Mouse (Mus musculus) stomach, postnatal 0 days (tissue): Measurements from ENCODE around the gene Tmem175. TPM values are rescaled to one million over a fixed set of nuclear protein-coding genes. Genes with fewer than 3 reads are reported as not detected.

Source experiments
- ATAC-seq: fragments of 200-750 bp; cut with Nextera tagmentation; 2 replicates; pipeline ENCODE4 v1.8.0; 2017; ENCODE audit not compliant: low FRiP score, low TSS enrichment
- DNase-seq: peaks from one replicate; pipeline ENCODE4 v3.0.0-alpha.2; 2016; ENCODE audit warnings: low spot score
- H3K27ac ChIP-seq: fragments of 300-500 bp; sonication (generic); replicated peaks from 2 replicates; pipeline ENCODE4 v1.5.1; 2014; ENCODE audit warnings: mild to moderate bottlenecking, control low read depth
- H3K27me3 ChIP-seq: fragments of 300-500 bp; sonication (generic); 2 replicates; pipeline ENCODE4 v1.6.1; 2014; ENCODE audit warnings: low read length; ENCODE audit not compliant: control insufficient read depth, insufficient read depth
- H3K36me3 ChIP-seq: fragments of 300-500 bp; sonication (generic); 2 replicates; pipeline ENCODE4 v1.6.1; 2014; ENCODE audit warnings: low read length, mixed read lengths; ENCODE audit not compliant: control insufficient read depth, insufficient read depth
- H3K4me1 ChIP-seq: fragments of 300-500 bp; sonication (generic); replicated peaks from 2 replicates; pipeline ENCODE4 v1.6.1; 2014; ENCODE audit warnings: antibody characterized with exemption; ENCODE audit not compliant: control insufficient read depth, insufficient read depth
- H3K4me2 ChIP-seq: fragments of 300-500 bp; sonication (generic); replicated peaks from 2 replicates; pipeline ENCODE4 v1.6.1; 2014; ENCODE audit warnings: low read depth, mild to moderate bottlenecking, control low read depth, moderate library complexity
- H3K4me3 ChIP-seq: fragments of 300-500 bp; sonication (generic); 2 replicates; pipeline ENCODE4 v1.5.1; 2014; ENCODE audit warnings: low read depth, low read length, control low read depth
- H3K9ac ChIP-seq: fragments of 300-500 bp; sonication (generic); 2 replicates; pipeline ENCODE4 v1.6.1; 2014; ENCODE audit warnings: mild to moderate bottlenecking, low read length, control low read depth, mixed read lengths
- H3K9me3 ChIP-seq: fragments of 300-500 bp; sonication (generic); 2 replicates; pipeline ENCODE4 v1.6.1; 2016; ENCODE audit warnings: low read length; ENCODE audit not compliant: control insufficient read depth
- CTCF ChIP-seq: IDR thresholded peaks from 2 replicates; pipeline ENCODE4 v1.5.1; 2016; ENCODE audit warnings: antibody characterized with exemption, low read depth, mild to moderate bottlenecking, moderate library complexity
- EP300 ChIP-seq: optimal IDR thresholded peaks from 2 replicates; pipeline ENCODE3; 2016; ENCODE audit warnings: antibody characterized with exemption
- WGBS: fragments of 180-500 bp; shearing (Covaris S2); extraction: QIAGEN DNeasy Blood & Tissue Kit; methylation state at CpG from one replicate; pipeline ENCODE4 v1.1.7; 2014; 5-methylcytosine and 5-hydroxymethylcytosine counted together
- polyA plus RNA-seq: library from polyadenylated mRNA; unstranded; fragments of >200 nt; fragmentation: Nextera tagmentation; extraction: Ambion mirVana; gene quantifications from 2 replicates; pipeline ENCODE4 v1.2.1, GENCODE M21; 2015

Tmem175 gene
- polyA plus RNA-seq, 1 experiment from 2014 or later: 15.6 TPM

DNA sequence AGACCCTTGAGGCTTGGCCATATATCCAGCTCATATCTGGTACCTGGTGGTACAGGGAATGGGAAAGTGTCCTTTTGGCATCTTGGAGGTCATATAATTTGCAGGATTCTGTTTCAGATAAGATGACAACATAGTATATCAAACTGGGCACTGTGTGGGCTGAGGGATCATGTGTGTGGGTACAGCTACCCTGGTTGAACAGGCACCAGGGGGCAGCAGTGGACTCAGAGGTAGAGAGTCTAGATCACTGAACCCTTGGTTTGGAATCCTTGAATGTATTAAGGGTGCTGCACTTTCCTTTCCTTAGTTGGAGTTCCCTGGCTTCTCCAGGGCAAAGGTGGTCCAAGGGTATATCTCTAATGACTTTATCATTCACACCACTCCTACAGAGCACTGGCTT, 41.2 kb downstream of the Tmem175 start:
- no peak overlapping the region for H3K27ac ChIP-seq
- no peak overlapping the region for H3K4me2 ChIP-seq
- no peak overlapping the region for H3K4me3 ChIP-seq
- H3K36me3 ChIP-seq: peaks cover 7% of the 10 kb centered on the region; the same call in 1 of the 2 replicates
- no peak overlapping the region for H3K9ac ChIP-seq
- TF ChIP-seq CTCF (peak; percentile 75), EP300 (no peak)
- no peaks in the 10 kb centered on the region for H3K9me3 ChIP-seq
- ATAC-seq (peak; percentile 58; the same call in 1 of the 2 replicates), DNase-seq (peak; percentile 81)
- H3K4me1 ChIP-seq: peaks cover 7% of the 10 kb centered on the region; the same call in 1 of the 2 replicates
- no peaks in the 10 kb centered on the region for H3K27me3 ChIP-seq

DNA sequence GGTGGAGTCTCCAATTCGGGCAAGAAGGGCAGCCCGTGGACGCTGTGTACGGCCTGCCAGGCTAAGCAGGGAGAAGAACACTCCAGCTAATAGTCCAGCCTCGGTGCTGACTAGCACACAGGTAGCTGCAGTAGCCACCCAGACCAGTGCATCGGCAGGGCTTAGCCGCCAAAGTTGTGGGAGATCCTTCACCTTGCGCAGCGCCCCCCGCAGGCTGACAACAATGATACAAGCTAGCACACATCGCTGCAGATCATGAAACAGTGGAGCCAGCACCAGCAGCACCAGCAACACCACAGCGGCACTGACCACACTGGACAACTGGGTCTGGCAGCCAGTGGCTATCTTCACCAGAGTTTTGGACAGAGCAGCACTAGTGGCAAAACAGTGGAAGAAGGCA, 42.2 kb downstream of the Tmem175 start:
- ATAC-seq (no peak), DNase-seq (no peak)
- H3K9ac ChIP-seq: no peak overlapping the region
- 95% methylated on average over 12 of the region's 12 CpGs for WGBS
- peaks cover 7% of the 10 kb centered on the region; the same call in 1 of the 2 replicates for H3K36me3 ChIP-seq
- peaks cover 7% of the 10 kb centered on the region; the same call in 1 of the 2 replicates for H3K4me1 ChIP-seq
- no peak overlapping the region for H3K4me2 ChIP-seq
- H3K4me3 ChIP-seq: no peak overlapping the region
- no peak overlapping the region for H3K27ac ChIP-seq
- no peaks in the 10 kb centered on the region for H3K27me3 ChIP-seq
- no peaks in the 10 kb centered on the region for H3K9me3 ChIP-seq
- TF ChIP-seq EP300 (no peak), CTCF (peak; percentile 8; the same call in 1 of the 2 replicates)

DNA sequence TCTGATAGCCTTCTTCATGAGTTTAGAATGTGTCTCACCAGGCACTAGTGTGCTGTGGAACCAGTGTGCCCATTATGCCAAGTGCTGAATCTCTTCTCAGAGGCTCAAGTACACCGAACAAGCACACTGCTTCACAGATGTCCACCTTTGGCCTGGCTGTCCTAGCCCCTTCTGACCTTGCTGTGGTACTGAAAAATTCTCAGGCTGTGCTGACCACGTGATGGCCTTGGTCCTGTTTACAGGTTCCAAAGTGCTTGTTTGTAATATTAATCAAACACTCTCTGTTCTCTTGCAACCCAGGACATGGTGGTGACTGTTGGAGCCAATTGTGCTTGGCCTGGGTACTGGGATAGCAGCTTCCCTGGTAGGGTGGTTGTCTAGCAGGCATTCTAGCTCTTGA, 45.1 kb downstream of the Tmem175 start:
- no peak overlapping the region for H3K4me3 ChIP-seq
- H3K4me1 ChIP-seq: peaks cover 12% of the 10 kb centered on the region; the same call in 1 of the 2 replicates
- no peaks in the 10 kb centered on the region for H3K27me3 ChIP-seq
- H3K36me3 ChIP-seq: peaks cover 7% of the 10 kb centered on the region; the same call in 1 of the 2 replicates
- no peaks in the 10 kb centered on the region for H3K9me3 ChIP-seq
- no peak for DNase-seq
- 63% methylated on average over 2 of the region's 2 CpGs for WGBS
- H3K27ac ChIP-seq: no peak overlapping the region
- TF ChIP-seq CTCF (no peak), EP300 (no peak)
- no peak overlapping the region for H3K4me2 ChIP-seq
- H3K9ac ChIP-seq: no peak overlapping the region
- no peak for ATAC-seq

DNA sequence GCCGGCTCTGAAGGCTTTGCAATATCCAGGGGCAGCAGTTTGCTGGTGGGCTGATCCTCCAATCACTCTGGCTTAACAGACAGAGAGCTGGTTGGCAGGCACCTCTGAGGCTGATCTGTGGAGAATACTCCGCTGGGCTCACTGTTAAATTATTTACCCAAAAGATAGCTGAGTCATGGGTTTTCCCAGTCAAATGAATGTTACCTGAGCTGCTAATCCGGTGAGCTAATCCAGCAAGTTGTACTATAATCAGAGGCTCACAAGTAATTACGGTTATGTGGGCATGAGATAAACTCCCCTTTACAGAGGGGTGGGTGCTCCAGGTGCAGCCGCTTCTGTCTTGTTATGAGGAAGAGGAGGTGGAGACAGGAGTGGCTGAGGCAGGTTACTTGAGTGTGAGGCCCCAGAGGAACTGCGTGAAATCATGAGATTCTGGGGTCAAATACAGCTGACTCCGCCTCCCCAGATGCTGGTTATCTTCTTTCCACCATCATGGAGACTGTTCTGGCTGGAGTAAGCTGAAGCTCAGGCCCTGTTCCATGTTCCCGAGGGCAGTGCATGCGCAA, 45.8 kb downstream of the Tmem175 start, which contains the start of gene Slc26a1:
Gene Slc26a1, minus strand, starts transcription at position 319 of the 566 bp plus-strand sequence.
- DNase-seq (no peak), ATAC-seq (no peak)
- 58% methylated on average over 9 of the region's 9 CpGs for WGBS
- H3K4me2 ChIP-seq: no peak within 1 kb of the TSS
- no peaks in the 10 kb centered on the region for H3K9me3 ChIP-seq
- peaks cover 8% of the 10 kb centered on the region; the same call in 1 of the 2 replicates for H3K4me1 ChIP-seq
- no peak within 1 kb of the TSS for H3K9ac ChIP-seq
- H3K36me3 ChIP-seq: peaks cover 7% of the 10 kb centered on the region; the same call in 1 of the 2 replicates
- H3K27me3 ChIP-seq: no peaks in the 10 kb centered on the region
- H3K27ac ChIP-seq: no peak within 1 kb of the TSS
- TF ChIP-seq EP300: no peak
- TF ChIP-seq CTCF: no peak
- H3K4me3 ChIP-seq: no peak within 1 kb of the TSS

DNA sequence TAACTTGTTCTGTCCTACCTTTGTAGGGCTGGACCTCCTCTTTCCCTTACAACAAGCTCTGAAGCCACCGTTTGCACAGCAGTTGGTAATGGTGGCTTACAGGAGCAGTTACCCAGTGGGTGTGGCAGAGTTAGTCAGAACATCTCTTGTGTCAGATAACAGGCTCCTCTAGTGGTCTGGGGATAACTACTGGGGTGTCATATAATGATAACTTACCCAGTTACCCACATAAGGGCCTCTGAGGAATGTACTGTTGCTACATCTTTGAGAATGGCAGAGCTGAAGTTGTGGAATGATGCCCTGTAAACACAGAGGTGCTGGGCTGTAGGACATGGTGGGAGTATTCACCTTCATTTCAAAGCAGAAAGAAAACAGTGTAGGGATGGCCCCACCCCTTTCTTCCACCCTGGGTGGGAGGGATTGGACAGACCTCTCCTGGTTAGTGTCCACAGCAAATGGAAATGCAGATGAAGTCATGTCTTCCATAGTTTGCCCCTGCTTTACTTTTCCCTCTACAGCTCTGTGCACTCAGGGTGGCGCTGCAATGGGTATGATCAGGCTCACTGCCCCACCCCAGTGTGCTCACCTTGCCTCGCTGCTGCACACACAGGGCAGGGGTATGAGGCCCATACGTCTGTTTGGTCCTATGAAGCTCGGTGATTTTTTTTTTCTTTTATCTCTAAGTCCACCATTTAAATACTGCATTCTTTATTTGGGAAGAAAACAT, 47.4 kb downstream of the Tmem175 start:
- ATAC-seq: peak; percentile 44
- Histone ChIP-seq H3K27ac (peak overlapping the region; percentile 67), H3K36me3 (peaks cover 2% of the 10 kb centered on the region; the same call in 1 of the 2 replicates), H3K4me1 (peaks cover 8% of the 10 kb centered on the region; the same call in 1 of the 2 replicates), H3K4me2 (peak overlapping the region; percentile 63), H3K9ac (peak overlapping the region; percentile 53; the same call in 1 of the 2 replicates), H3K9me3 (no peaks in the 10 kb centered on the region), H3K4me3 (peak overlapping the region; percentile 34), H3K27me3 (no peaks in the 10 kb centered on the region)
- WGBS: 15% methylated on average over 5 of the region's 5 CpGs
- no peak for TF ChIP-seq EP300
- peak; percentile 45 for TF ChIP-seq CTCF
- peak; percentile 35 for DNase-seq
